Mouse (Mus musculus) CH12.LX (cell line): ENCODE data around the gene Ppp1r27. TPM values are rescaled to one million over a fixed set of nuclear protein-coding genes. Genes with fewer than 3 reads are reported as not detected.

Experiments used
- DNase-seq: peaks from one replicate; pipeline ENCODE4 v3.0.0-alpha.2; 2013; ENCODE audit errors: extremely low read depth
- H3K27ac ChIP-seq: 2 replicates; pipeline ENCODE4 v1.5.1; 2012; ENCODE audit warnings: low read depth, mild to moderate bottlenecking, control low read depth, moderate library complexity; ENCODE audit not compliant: insufficient read depth
- H3K27me3 ChIP-seq: replicated peaks from 2 replicates; pipeline ENCODE3; 2012; ENCODE audit warnings: inconsistent platforms
- H3K36me3 ChIP-seq, 2 experiments: replicated peaks in 1 of 2; 2 replicates each; pipeline versions ENCODE3 to v1.6.1; 2012; ENCODE audit warnings: inconsistent platforms in 1 of 2, low read length in 1 of 2, mild to moderate bottlenecking in 1 of 2, mixed read lengths in 1 of 2, moderate library complexity in 1 of 2; ENCODE audit not compliant: control insufficient read depth in 1 of 2, insufficient read depth in 1 of 2
- H3K4me1 ChIP-seq, 2 experiments: 2 replicates each; pipeline ENCODE4 v1.6.1; 2012; ENCODE audit warnings: inconsistent platforms in 1 of 2, moderate library complexity in 1 of 2; ENCODE audit not compliant: insufficient read depth in 2 of 2, control insufficient read depth in 1 of 2
- H3K4me2 ChIP-seq: 2 replicates; pipeline ENCODE4 v1.6.1; 2012; ENCODE audit warnings: low read depth, mild to moderate bottlenecking, control low read depth; ENCODE audit not compliant: poor library complexity, insufficient read depth, severe bottlenecking
- H3K4me3 ChIP-seq, 3 experiments: fragments of 150-350 bp in 1 of 3; sonication (generic) in 1 of 3; replicated peaks in 1 of 3; 2 replicates each; pipeline versions ENCODE3 to v1.5.1; 2011 to 2012; ENCODE audit warnings: low read depth in 2 of 3, low read length in 2 of 3, mild to moderate bottlenecking in 2 of 3, moderate library complexity in 2 of 3, control low read depth in 1 of 3, improper control_type of control experiment in 1 of 3, inconsistent platforms in 1 of 3, mixed read lengths in 1 of 3; ENCODE audit not compliant: poor library complexity in 1 of 3
- H3K79me2 ChIP-seq: replicated peaks from 2 replicates; pipeline ENCODE4 v1.6.1; 2012; ENCODE audit warnings: mild to moderate bottlenecking, moderate library complexity; ENCODE audit not compliant: control insufficient read depth, poor library complexity, insufficient read depth, severe bottlenecking; ENCODE audit errors: extremely low read depth
- H3K9ac ChIP-seq: 2 replicates; pipeline ENCODE4 v1.6.1; 2012; ENCODE audit warnings: low read depth, mild to moderate bottlenecking, control low read depth, moderate library complexity; ENCODE audit not compliant: insufficient read depth
- H3K9me3 ChIP-seq: replicated peaks from 2 replicates; pipeline ENCODE3; 2012; ENCODE audit warnings: low read length, inconsistent platforms, mixed read lengths
- BHLHE40 ChIP-seq: IDR thresholded peaks from 2 replicates; pipeline ENCODE4 v1.6.1; 2011; ENCODE audit warnings: mild to moderate bottlenecking, low read depth, low read length, improper control_type of control experiment
- CHD1 ChIP-seq: IDR thresholded peaks from 2 replicates; pipeline ENCODE4 v1.6.1; 2012; ENCODE audit warnings: low read depth, low read length, improper control_type of control experiment, inconsistent platforms
- CHD2 ChIP-seq: IDR thresholded peaks from 2 replicates; pipeline ENCODE4 v1.6.1; 2011; ENCODE audit warnings: low read length, improper control_type of control experiment
- CTCF ChIP-seq, 2 experiments: IDR thresholded peaks in 1 of 2; conservative IDR thresholded peaks in 1 of 2; 2 replicates each; pipeline ENCODE4 v1.5.1; 2011 to 2012; ENCODE audit warnings: low read depth in 2 of 2, low read length in 2 of 2, improper control_type of control experiment in 1 of 2, inconsistent platforms in 1 of 2, mild to moderate bottlenecking in 1 of 2, moderate library complexity in 1 of 2
- E2F4 ChIP-seq: IDR thresholded peaks from 2 replicates; pipeline ENCODE4 v1.6.1; 2011; ENCODE audit warnings: low read depth, low read length, improper control_type of control experiment; ENCODE audit not compliant: insufficient replicate concordance
- ELF1 ChIP-seq: IDR thresholded peaks from 2 replicates; pipeline ENCODE4 v1.6.1; 2014; ENCODE audit warnings: low read depth, mild to moderate bottlenecking, inconsistent platforms, low read length, improper control_type of control experiment
- EP300 ChIP-seq: IDR thresholded peaks from 2 replicates; pipeline ENCODE4 v1.6.1; 2011; ENCODE audit warnings: low read length, improper control_type of control experiment
- ETS1 ChIP-seq: conservative IDR thresholded peaks from 2 replicates; pipeline ENCODE4 v1.6.1; 2012; ENCODE audit warnings: low read depth, mild to moderate bottlenecking, inconsistent platforms, low read length, improper control_type of control experiment, moderate library complexity
- GABPA ChIP-seq: IDR thresholded peaks from 2 replicates; pipeline ENCODE4 v1.6.1; 2012; ENCODE audit warnings: low read depth, low read length, improper control_type of control experiment, inconsistent platforms; ENCODE audit not compliant: insufficient replicate concordance
- HCFC1 ChIP-seq: IDR thresholded peaks from 2 replicates; pipeline ENCODE4 v1.6.1; 2012; ENCODE audit warnings: low read depth, mild to moderate bottlenecking, inconsistent platforms, low read length, improper control_type of control experiment
- IRF4 ChIP-seq: IDR thresholded peaks from 2 replicates; pipeline ENCODE4 v1.6.1; 2014; ENCODE audit warnings: low read depth, mild to moderate bottlenecking, inconsistent platforms, low read length, improper control_type of control experiment
- JUN ChIP-seq: IDR thresholded peaks from 2 replicates; pipeline ENCODE4 v1.6.1; 2011; ENCODE audit warnings: low read depth, mild to moderate bottlenecking, low read length, improper control_type of control experiment, moderate library complexity; ENCODE audit not compliant: insufficient read depth
- JUND ChIP-seq: conservative IDR thresholded peaks from 2 replicates; pipeline ENCODE4 v1.6.1; 2011; ENCODE audit warnings: low read depth, low read length, improper control_type of control experiment
- KAT2A ChIP-seq: IDR thresholded peaks from 2 replicates; pipeline ENCODE4 v1.6.1; 2012; ENCODE audit warnings: low read length, improper control_type of control experiment, inconsistent platforms; ENCODE audit not compliant: insufficient replicate concordance
- MAFK ChIP-seq: IDR thresholded peaks from 2 replicates; pipeline ENCODE4 v1.6.1; 2011; ENCODE audit warnings: low read length, improper control_type of control experiment; ENCODE audit not compliant: insufficient replicate concordance
- MAX ChIP-seq: IDR thresholded peaks from 2 replicates; pipeline ENCODE4 v1.6.1; 2011; ENCODE audit warnings: low read length, improper control_type of control experiment
- MAZ ChIP-seq: IDR thresholded peaks from 2 replicates; pipeline ENCODE4 v1.6.1; 2012; ENCODE audit warnings: low read depth, mild to moderate bottlenecking, inconsistent platforms, low read length, improper control_type of control experiment, moderate library complexity
- MEF2A ChIP-seq: IDR thresholded peaks from 2 replicates; pipeline ENCODE4 v1.6.1; 2014; ENCODE audit warnings: low read depth, mild to moderate bottlenecking, inconsistent platforms, low read length, improper control_type of control experiment, borderline replicate concordance
- MXI1 ChIP-seq: IDR thresholded peaks from 2 replicates; pipeline ENCODE4 v1.6.1; 2011; ENCODE audit warnings: mild to moderate bottlenecking, low read depth, low read length, improper control_type of control experiment
- MYC ChIP-seq: IDR thresholded peaks from 2 replicates; pipeline ENCODE4 v1.6.1; 2011; ENCODE audit warnings: low read depth, mild to moderate bottlenecking, improper control_type of control experiment, low read length
- NELFE ChIP-seq: IDR thresholded peaks from 2 replicates; pipeline ENCODE4 v1.6.1; 2011; ENCODE audit warnings: low read depth, low read length, improper control_type of control experiment
- NRF1 ChIP-seq: IDR thresholded peaks from 2 replicates; pipeline ENCODE4 v1.6.1; 2014; ENCODE audit warnings: low read depth, mild to moderate bottlenecking, inconsistent platforms, low read length, improper control_type of control experiment, moderate library complexity
- PAX5 ChIP-seq: IDR thresholded peaks from 2 replicates; pipeline ENCODE4 v1.6.1; 2012; ENCODE audit warnings: low read length, inconsistent platforms, mixed read lengths
- POLR2A ChIP-seq: IDR thresholded peaks from 2 replicates; pipeline ENCODE4 v1.6.1; 2011; ENCODE audit warnings: low read depth, mild to moderate bottlenecking, improper control_type of control experiment, low read length
- POLR2AphosphoS2 ChIP-seq: IDR thresholded peaks from 2 replicates; pipeline ENCODE4 v1.6.1; 2011; ENCODE audit warnings: low read depth, low read length, improper control_type of control experiment
- RAD21 ChIP-seq: IDR thresholded peaks from 2 replicates; pipeline ENCODE4 v1.6.1; 2011; ENCODE audit warnings: low read depth, mild to moderate bottlenecking, low read length, improper control_type of control experiment, moderate library complexity
- RCOR1 ChIP-seq: conservative IDR thresholded peaks from 2 replicates; pipeline ENCODE4 v1.6.1; 2012; ENCODE audit warnings: low read depth, mild to moderate bottlenecking, inconsistent platforms, low read length, improper control_type of control experiment
- SIN3A ChIP-seq: IDR thresholded peaks from 2 replicates; pipeline ENCODE4 v1.6.1; 2012; ENCODE audit warnings: low read length, improper control_type of control experiment, inconsistent platforms
- SMC3 ChIP-seq: IDR thresholded peaks from 2 replicates; pipeline ENCODE4 v1.6.1; 2011; ENCODE audit warnings: low read depth, low read length, improper control_type of control experiment
- TBP ChIP-seq: conservative IDR thresholded peaks from 2 replicates; pipeline ENCODE4 v1.6.1; 2011; ENCODE audit warnings: low read depth, low read length, improper control_type of control experiment
- TCF12 ChIP-seq: IDR thresholded peaks from 2 replicates; pipeline ENCODE4 v1.6.1; 2014; ENCODE audit warnings: low read depth, mild to moderate bottlenecking, inconsistent platforms, low read length, improper control_type of control experiment
- UBTF ChIP-seq: IDR thresholded peaks from 2 replicates; pipeline ENCODE4 v1.6.1; 2012; ENCODE audit warnings: low read depth, mild to moderate bottlenecking, inconsistent platforms, low read length, improper control_type of control experiment, moderate library complexity
- USF1 ChIP-seq: IDR thresholded peaks from 2 replicates; pipeline ENCODE4 v1.6.1; 2014; ENCODE audit warnings: low read depth, mild to moderate bottlenecking, inconsistent platforms, low read length, improper control_type of control experiment
- USF2 ChIP-seq: conservative IDR thresholded peaks from 2 replicates; pipeline ENCODE4 v1.6.1; 2011; ENCODE audit warnings: low read depth, low read length, improper control_type of control experiment
- ZC3H11A ChIP-seq: IDR thresholded peaks from 2 replicates; pipeline ENCODE4 v1.6.1; 2012; ENCODE audit warnings: low read depth, mild to moderate bottlenecking, inconsistent platforms, low read length, improper control_type of control experiment
- ZKSCAN1 ChIP-seq: IDR thresholded peaks from 2 replicates; pipeline ENCODE4 v1.6.1; 2012; ENCODE audit warnings: low read depth, inconsistent platforms, low read length, improper control_type of control experiment, borderline replicate concordance
- ZMIZ1 ChIP-seq: IDR thresholded peaks from 2 replicates; pipeline ENCODE4 v1.6.1; 2012; ENCODE audit warnings: low read depth, mild to moderate bottlenecking, inconsistent platforms, low read length, improper control_type of control experiment
- ZNF384 ChIP-seq: IDR thresholded peaks from 2 replicates; pipeline ENCODE4 v1.6.1; 2012; ENCODE audit warnings: low read depth, low read length, improper control_type of control experiment, inconsistent platforms
- dilution Hi-C: fragments of 300-500 bp; cut with MboI; formaldehyde crosslinking; loops from 2 replicates; pipeline ENCODE4 v1.14.3; 2020; ENCODE audit warnings: low sequenced_read_pairs; ENCODE audit not compliant: extremely low pct_unique_long_range_greater_than_20kb, extremely low pct_ligation_motif_present
- in situ Hi-C: fragments of 300-500 bp; cut with MboI; formaldehyde crosslinking; loops from 3 replicates; pipeline ENCODE4 v1.14.3; 2019; ENCODE audit warnings: low sequenced_read_pairs, low pct_ligation_motif_present, low pct_unique_long_range_greater_than_20kb, mixed read lengths
- polyA plus RNA-seq: library from polyadenylated mRNA; unstranded; fragments of >175 nt; gene quantifications from 2 replicates; pipeline ENCODE4 v1.2.1, GENCODE M21; 2012; ENCODE audit warnings: low read depth; ENCODE audit not compliant: insufficient read length
- total RNA-seq, 2 experiments: library from RNA; depleted of rRNA; stranded (reverse); fragments of 300-350 nt in 1 of 2; fragments of >200 nt in 1 of 2; gene quantifications; 2 replicates each; pipeline ENCODE4 v1.2.3; 2012 to 2014

Gene Ppp1r27
- total and polyA plus RNA-seq, 3 experiments = not detected

- Histone ChIP-seq H3K27me3 (no peaks in the 10 kb centered on the region), H3K79me2 (peaks cover 27% of the 10 kb centered on the region), H3K36me3 (peaks cover 49 to 64% of the 10 kb centered on the region in 2 experiments), H3K9me3 (peaks cover 4% of the 10 kb centered on the region), H3K4me1 (peaks cover 11 to 46% of the 10 kb centered on the region in 2 experiments), H3K9ac (peak within 1 kb of the TSS; percentile 93), H3K4me2 (peak within 1 kb of the TSS; percentile 95), H3K4me3 (peak within 1 kb of the TSS; percentile 77 to 99 (median 85)), H3K27ac (peak within 1 kb of the TSS; percentile 89)
- dilution Hi-C loops = no loop called here
- DNase-seq = peak; percentile 85
- TF ChIP-seq RAD21 (no peak), UBTF (no peak), CTCF (conservative IDR thresholded peaks at IDR 0.05 in 1 of 2, IDR thresholded peaks at IDR 0.05 in 1 of 2; ENCODE audit: low read depth in 2 of 2, low read length in 2 of 2) (peak in 1 of 2 experiments; percentile 54; a peak in 2 of 4 replicates), MAFK (no peak), JUND (no peak), ZMIZ1 (peak; percentile 92), HCFC1 (peak; percentile 79), KAT2A (peak; percentile 88; the same call in 1 of the 2 replicates), ZNF384 (no peak), MAZ (peak; percentile 74; the same call in 1 of the 2 replicates), JUN (no peak), PAX5 (no peak), MEF2A (peak; percentile 69), TCF12 (peak; percentile 96), ETS1 (peak; percentile 5), USF2 (no peak), BHLHE40 (peak; percentile 77), NRF1 (peak; percentile 98), SIN3A (peak; percentile 84), TBP (0 out of 2 replicates have a peak, but pooled peaks have one; percentile 25), CHD2 (peak; percentile 77), SMC3 (no peak), MYC (peak; percentile 99), ELF1 (peak; percentile 100), USF1 (peak; percentile 72), RCOR1 (0 out of 2 replicates have a peak, but pooled peaks have one; percentile 70), E2F4 (0 out of 2 replicates have a peak, but pooled peaks have one; percentile 51), NELFE (peak; percentile 96), GABPA (no peak; the same call in 1 of the 2 replicates), IRF4 (peak; percentile 61; the same call in 1 of the 2 replicates), ZC3H11A (no peak), POLR2AphosphoS2 (peak; percentile 67; the same call in 1 of the 2 replicates), MXI1 (peak; percentile 93), ZKSCAN1 (no peak), POLR2A (peak; percentile 84), CHD1 (0 out of 2 replicates have a peak, but pooled peaks have one; percentile 88), MAX (peak; percentile 97), EP300 (no peak)
- in situ Hi-C loops = no loop called here
Observed at GRCm38 (mm10) chr11:120581490-120582267, 30.7 kb upstream of the Ppp1r27 start, which contains the start of gene Arhgdia. Arhgdia (minus strand) TSS chr11:120581624.
